Mouse (Mus musculus) limb, embryonic 10.5 days (tissue): ENCODE data around the gene Lysmd1. TPM values are rescaled to one million over a fixed set of nuclear protein-coding genes. Genes with fewer than 3 reads are reported as not detected.
A peak's percentile ranks its signal among the peaks of the same experiment; 100 is the strongest.

Experiments
- DNase-seq: peaks from one replicate; pipeline ENCODE4 v3.0.0-alpha.2; 2017; ENCODE audit warnings: low spot score
- H3K27ac ChIP-seq: fragments of 300-500 bp; sonication (generic); 2 replicates; pipeline ENCODE4 v1.5.1; 2016; ENCODE audit warnings: mild to moderate bottlenecking
- H3K27me3 ChIP-seq: fragments of 300-500 bp; sonication (generic); 2 replicates; pipeline ENCODE4 v1.6.1; 2016; ENCODE audit warnings: low read depth, mild to moderate bottlenecking; ENCODE audit not compliant: poor library complexity, severe bottlenecking
- H3K36me3 ChIP-seq: fragments of 300-500 bp; sonication (generic); 2 replicates; pipeline ENCODE4 v1.6.1; 2016; ENCODE audit warnings: mild to moderate bottlenecking, moderate library complexity
- H3K4me1 ChIP-seq: fragments of 300-500 bp; sonication (generic); 2 replicates; pipeline ENCODE4 v1.6.1; 2016
- H3K4me3 ChIP-seq: fragments of 300-500 bp; sonication (generic); 2 replicates; pipeline ENCODE4 v1.5.1; 2016; ENCODE audit warnings: mild to moderate bottlenecking, moderate library complexity
- H3K9me3 ChIP-seq: fragments of 300-500 bp; sonication (generic); replicated peaks from 2 replicates; pipeline ENCODE4 v1.6.1; 2016; ENCODE audit warnings: mild to moderate bottlenecking
- WGBS: fragments of 180-500 bp; shearing (Covaris S2); methylation state at CpG from one replicate; pipeline ENCODE4 v1.1.7; 2016; 5-methylcytosine and 5-hydroxymethylcytosine counted together
- polyA plus RNA-seq: library from polyadenylated mRNA; unstranded; fragments of >200 nt; fragmentation: Nextera tagmentation; extraction: Ambion mirVana; gene quantifications from 2 replicates; pipeline ENCODE4 v1.2.1, GENCODE M21; 2016

Lysmd1 gene
- polyA plus RNA-seq, 1 experiment from 2014 or later: 16.2 TPM

- DNase-seq: no peak
- peaks cover 39% of the 10 kb centered on the region for H3K4me1 ChIP-seq
- 87% methylated on average over 5 of the region's 5 CpGs for WGBS
- H3K36me3 ChIP-seq: peaks cover 74% of the 10 kb centered on the region
- H3K27ac ChIP-seq: no peak overlapping the region
- no peak overlapping the region for H3K4me3 ChIP-seq
- no peaks in the 10 kb centered on the region for H3K9me3 ChIP-seq
- peaks cover 30% of the 10 kb centered on the region for H3K27me3 ChIP-seq
These were observed 31.0 kb downstream of the Lysmd1 start for GRCm38 (mm10) chr3:95164840-95165239.

DNA sequence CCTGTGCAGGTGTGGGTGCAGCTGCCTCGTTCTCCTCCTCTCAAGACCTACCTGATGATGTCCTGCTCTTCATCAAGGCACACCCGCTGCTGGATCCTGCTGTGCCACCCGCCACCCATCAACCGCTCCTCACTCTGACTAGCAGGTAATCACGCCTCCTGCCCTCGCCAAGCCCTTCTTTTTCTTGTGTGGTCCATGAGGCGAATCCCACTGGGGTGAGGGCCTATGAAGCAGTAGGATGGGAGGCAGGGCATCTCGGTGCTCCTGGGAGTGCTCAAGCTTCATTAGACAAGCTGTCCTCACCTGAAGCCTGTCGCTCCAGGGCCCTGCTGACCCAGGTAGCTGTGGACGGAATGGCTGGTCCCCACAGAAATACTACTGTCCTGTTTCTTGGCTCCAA, 36.1 kb downstream of the Lysmd1 start:
- H3K27ac ChIP-seq: no peak overlapping the region
- H3K4me3 ChIP-seq: no peak overlapping the region
- no peaks in the 10 kb centered on the region for H3K9me3 ChIP-seq
- H3K27me3 ChIP-seq: peaks cover 67% of the 10 kb centered on the region
- peaks cover 90% of the 10 kb centered on the region for H3K36me3 ChIP-seq
- no peak for DNase-seq
- peaks cover 22% of the 10 kb centered on the region for H3K4me1 ChIP-seq
- 92% methylated on average over 10 of the region's 10 CpGs for WGBS

GRCm38 (mm10) chr3:95171105-95171504, 37.2 kb downstream of the Lysmd1 start:
- H3K36me3 ChIP-seq: peaks cover 78% of the 10 kb centered on the region
- no peak overlapping the region for H3K4me3 ChIP-seq
- H3K27ac ChIP-seq: no peak overlapping the region
- H3K27me3 ChIP-seq: peaks cover 70% of the 10 kb centered on the region
- 89% methylated on average over 6 of the region's 6 CpGs for WGBS
- peaks cover 22% of the 10 kb centered on the region for H3K4me1 ChIP-seq
- no peaks in the 10 kb centered on the region for H3K9me3 ChIP-seq
- no peak for DNase-seq

DNA sequence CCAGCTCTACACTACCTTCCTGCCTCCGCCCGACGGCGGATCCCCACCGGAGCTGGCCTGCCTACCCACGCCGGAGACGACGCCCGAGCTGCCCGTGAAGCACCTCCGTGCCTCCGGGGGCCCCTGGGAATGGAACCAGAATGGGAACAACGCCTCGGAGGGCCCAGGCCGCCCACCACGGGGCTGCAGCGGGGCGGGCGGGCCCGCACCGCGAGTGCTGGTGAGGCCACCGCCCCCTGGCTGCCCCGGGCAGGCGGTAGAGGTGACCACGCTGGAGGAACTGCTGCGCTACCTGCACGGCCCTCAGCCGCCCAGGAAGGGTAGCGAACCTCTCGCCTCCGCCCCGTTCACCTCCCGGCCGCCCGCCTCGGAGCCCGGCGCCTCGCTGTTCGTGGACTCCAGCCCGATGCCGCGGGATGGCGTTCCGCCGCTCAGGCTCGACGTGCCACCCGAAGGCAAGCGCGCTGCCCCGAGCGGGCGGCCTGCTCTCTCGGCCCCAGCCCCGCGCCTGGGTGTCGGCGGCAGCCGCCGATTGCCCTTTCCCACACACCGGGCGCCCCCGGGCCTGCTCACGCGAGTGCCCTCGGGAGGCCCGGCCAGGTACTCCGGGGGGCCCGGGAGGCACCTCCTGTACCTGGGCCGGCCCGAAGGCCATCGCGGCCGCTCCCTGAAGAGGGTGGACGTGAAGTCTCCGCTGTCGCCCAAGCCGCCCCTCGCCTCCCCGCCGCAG, 38.8 kb downstream of the Lysmd1 start:
- Histone ChIP-seq H3K4me1 (peaks cover 22% of the 10 kb centered on the region), H3K4me3 (peak overlapping the region; percentile 44), H3K9me3 (no peaks in the 10 kb centered on the region), H3K36me3 (peaks cover 63% of the 10 kb centered on the region), H3K27ac (peak overlapping the region; percentile 59), H3K27me3 (peaks cover 70% of the 10 kb centered on the region)
- 13% methylated on average over 84 of the region's 84 CpGs for WGBS
- DNase-seq: peak; percentile 67

GRCm38 (mm10) chr3:95173256-95173949, 39.5 kb downstream of the Lysmd1 start:
- peak overlapping the region; percentile 59 for H3K27ac ChIP-seq

DNA sequence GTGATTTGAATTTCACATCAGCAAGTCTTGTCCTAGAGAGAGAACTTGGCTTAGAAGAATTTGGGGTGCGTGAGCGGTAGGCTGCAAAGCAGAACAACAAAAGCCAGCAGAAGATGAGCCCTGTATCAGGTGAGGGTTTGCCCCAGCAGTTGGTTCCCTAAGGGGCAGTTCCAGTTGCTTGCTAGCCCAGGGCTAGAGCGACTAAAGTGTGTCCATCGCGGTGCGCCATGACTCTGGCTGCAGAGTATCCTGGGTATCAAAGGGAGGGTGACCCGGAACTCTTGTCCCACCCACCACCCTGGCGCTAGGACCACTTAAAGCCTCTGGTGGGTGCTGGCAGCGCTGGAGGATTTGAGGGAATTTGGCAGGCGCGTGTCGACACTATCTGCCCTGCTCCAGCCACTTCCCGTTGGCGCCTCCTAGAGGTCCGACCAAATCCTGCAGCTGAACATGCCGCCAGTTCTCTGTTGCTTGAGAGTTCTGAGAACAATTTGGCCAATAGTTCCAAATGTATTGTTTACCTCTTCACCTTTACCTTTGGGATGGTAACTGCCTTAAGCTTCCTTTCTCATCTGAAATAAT, 40.2 kb downstream of the Lysmd1 start:
- Histone ChIP-seq H3K9me3 (no peaks in the 10 kb centered on the region), H3K4me1 (peaks cover 22% of the 10 kb centered on the region), H3K4me3 (peak overlapping the region; percentile 44), H3K36me3 (peaks cover 48% of the 10 kb centered on the region), H3K27ac (no peak overlapping the region; the same call in 1 of the 2 replicates), H3K27me3 (peaks cover 61% of the 10 kb centered on the region)
- DNase-seq: peak; percentile 88
- WGBS: 2% methylated on average over 16 of the region's 16 CpGs

More at GRCm38 (mm10) chr3:95173256-95173949, 39.5 kb downstream of the Lysmd1 start:
- Histone ChIP-seq H3K4me3 (peak overlapping the region; percentile 44), H3K9me3 (no peaks in the 10 kb centered on the region), H3K36me3 (peaks cover 55% of the 10 kb centered on the region), H3K4me1 (peaks cover 22% of the 10 kb centered on the region), H3K27me3 (peaks cover 68% of the 10 kb centered on the region)
- WGBS: 3% methylated on average over 58 of the region's 58 CpGs
- DNase-seq: peak; percentile 66

DNA sequence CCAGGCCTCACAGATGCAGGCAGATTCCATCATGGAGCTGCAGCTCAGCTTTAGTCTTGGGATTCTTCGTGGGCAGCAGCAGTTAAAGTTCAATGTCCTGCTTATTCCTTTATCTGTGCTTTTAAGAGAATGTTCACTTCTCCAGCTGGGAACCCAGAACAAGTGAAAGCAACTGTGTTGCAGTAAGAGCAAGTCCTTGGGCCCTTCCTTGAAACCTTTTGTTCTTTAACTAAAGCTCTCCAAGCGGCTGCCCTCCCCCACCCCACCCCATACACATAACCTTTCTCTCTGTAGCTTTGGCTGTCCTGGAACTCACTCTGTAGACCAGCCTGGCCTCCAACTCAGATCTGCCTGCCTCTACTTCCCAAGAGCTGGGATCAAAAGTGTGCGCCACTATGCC, 42.6 kb downstream of the Lysmd1 start:
- Histone ChIP-seq H3K27ac (no peak overlapping the region), H3K27me3 (peaks cover 37% of the 10 kb centered on the region), H3K4me3 (no peak overlapping the region), H3K4me1 (peaks cover 22% of the 10 kb centered on the region), H3K9me3 (no peaks in the 10 kb centered on the region), H3K36me3 (peaks cover 30% of the 10 kb centered on the region)
- no peak for DNase-seq
- WGBS: 74% methylated on average over 3 of the region's 3 CpGs

DNA sequence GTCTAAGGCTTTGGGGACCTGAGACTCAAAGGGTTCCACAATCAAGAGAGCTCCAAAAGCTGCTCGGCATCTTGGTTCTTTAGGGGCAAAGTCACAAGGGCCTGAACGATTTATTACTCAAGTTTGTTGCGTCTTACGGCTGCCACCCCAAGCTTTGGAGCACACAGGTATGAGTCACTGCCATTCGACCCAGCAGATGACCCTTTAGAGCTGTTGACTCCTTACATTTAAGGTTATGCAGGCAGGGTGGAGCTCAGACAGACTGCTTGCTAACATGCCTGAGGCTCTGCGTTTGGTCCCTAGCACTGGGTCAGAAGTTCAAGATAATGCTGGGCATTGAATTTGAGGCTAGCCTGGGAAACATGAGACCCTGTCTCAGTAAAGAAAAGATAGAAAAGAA, 43.7 kb downstream of the Lysmd1 start:
- H3K27ac ChIP-seq: no peak overlapping the region
- H3K9me3 ChIP-seq: no peaks in the 10 kb centered on the region
- H3K4me3 ChIP-seq: no peak overlapping the region
- peaks cover 26% of the 10 kb centered on the region for H3K27me3 ChIP-seq
- WGBS: 72% methylated on average over 6 of the region's 6 CpGs
- H3K36me3 ChIP-seq: peaks cover 25% of the 10 kb centered on the region
- DNase-seq: no peak
- peaks cover 16% of the 10 kb centered on the region for H3K4me1 ChIP-seq

- 87% methylated on average over 5 of the region's 5 CpGs for WGBS
- Histone ChIP-seq H3K9me3 (no peaks in the 10 kb centered on the region), H3K27ac (no peak overlapping the region), H3K4me3 (no peak overlapping the region), H3K27me3 (peaks cover 13% of the 10 kb centered on the region), H3K36me3 (peaks cover 27% of the 10 kb centered on the region), H3K4me1 (peaks cover 3% of the 10 kb centered on the region)
- DNase-seq: no peak
These were observed 45.1 kb downstream of the Lysmd1 start for GRCm38 (mm10) chr3:95178948-95179347.

GRCm38 (mm10) chr3:95179890-95180289, 46.0 kb downstream of the Lysmd1 start:
- Histone ChIP-seq H3K36me3 (peaks cover 35% of the 10 kb centered on the region), H3K27ac (no peak overlapping the region), H3K9me3 (no peaks in the 10 kb centered on the region), H3K4me3 (no peak overlapping the region), H3K27me3 (peaks cover 4% of the 10 kb centered on the region; the same call in 1 of the 2 replicates), H3K4me1 (no peaks in the 10 kb centered on the region)
- 72% methylated on average over 3 of the region's 3 CpGs for WGBS
- DNase-seq: no peak

DNA sequence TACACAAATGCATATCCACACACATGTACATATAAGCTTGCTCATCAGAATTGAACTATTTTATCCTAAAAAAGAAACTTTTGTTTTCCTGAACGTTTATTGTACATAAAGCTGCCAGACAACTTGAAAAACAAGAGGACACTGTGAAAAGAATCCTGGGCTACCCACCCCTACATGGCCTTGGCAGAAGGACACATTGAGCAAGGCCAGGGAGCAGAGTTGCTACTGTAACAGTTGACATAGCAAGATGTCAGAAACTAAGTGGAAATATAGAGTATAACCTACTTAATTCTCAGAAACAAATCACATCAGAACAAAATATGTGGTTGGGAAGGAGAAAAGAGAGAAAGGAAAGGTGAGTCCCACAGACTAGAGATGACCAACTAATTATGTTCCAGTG, 48.0 kb downstream of the Lysmd1 start:
- Histone ChIP-seq H3K27ac (no peak overlapping the region), H3K4me3 (no peak overlapping the region), H3K9me3 (no peaks in the 10 kb centered on the region), H3K27me3 (no peaks in the 10 kb centered on the region), H3K36me3 (peaks cover 54% of the 10 kb centered on the region), H3K4me1 (no peaks in the 10 kb centered on the region)
- no peak for DNase-seq
- WGBS: 72% methylated on average over 1 of the region's 1 CpGs

DNA sequence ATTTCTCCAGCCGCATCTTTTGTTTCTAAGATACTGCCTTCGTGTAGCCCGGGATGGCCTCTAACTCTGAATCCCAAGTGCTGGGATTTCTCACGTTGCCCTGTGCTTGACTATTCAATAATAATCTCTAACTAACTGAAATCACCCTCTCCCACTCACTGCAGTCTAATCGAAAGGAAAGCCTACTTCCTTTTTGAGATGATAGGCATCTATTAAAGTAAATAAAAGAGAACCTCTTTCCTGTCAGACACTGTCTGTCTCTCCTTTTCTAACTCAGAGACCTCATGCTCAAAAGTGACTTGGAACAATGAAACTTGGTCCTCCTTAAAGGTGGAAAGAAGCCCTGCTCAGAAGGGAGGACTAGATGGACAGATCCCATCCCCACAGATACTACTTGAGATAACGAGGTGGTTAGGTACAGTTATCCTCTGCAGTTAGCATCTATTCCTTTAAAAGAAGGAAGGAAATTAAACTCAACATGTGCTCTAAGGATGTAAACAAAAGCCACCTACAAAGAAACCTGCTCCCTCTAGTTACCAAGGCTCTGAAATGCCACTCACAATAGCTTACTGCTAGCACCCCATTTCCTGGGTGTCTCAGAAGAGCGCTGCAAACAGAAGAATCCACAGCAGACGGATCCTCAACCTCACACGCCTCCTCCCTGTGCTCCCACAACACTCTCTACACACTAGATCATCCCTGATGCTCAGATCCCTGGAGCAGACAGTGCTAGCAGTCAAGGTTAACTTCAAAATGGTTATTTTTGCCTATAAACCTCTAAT, 51.1 kb downstream of the Lysmd1 start:
- H3K4me1 ChIP-seq: no peaks in the 10 kb centered on the region
- H3K27me3 ChIP-seq: no peaks in the 10 kb centered on the region
- H3K4me3 ChIP-seq: no peak overlapping the region
- no peak overlapping the region for H3K27ac ChIP-seq
- H3K36me3 ChIP-seq: peaks cover 85% of the 10 kb centered on the region
- DNase-seq: no peak
- no peaks in the 10 kb centered on the region for H3K9me3 ChIP-seq
- WGBS: 92% methylated on average over 9 of the region's 9 CpGs
